Mouse (Mus musculus): Measurements from ENCODE around the gene Tm9sf4. TPM values are rescaled to one million over a fixed set of nuclear protein-coding genes. Genes with fewer than 3 reads are reported as not detected.

The Tm9sf4 gene
- polyA plus RNA-seq, 1 experiment from 2014 or later, result 86.8 TPM

- Histone ChIP-seq H3K4me1 (replicated peaks; ENCODE audit: control insufficient read depth, insufficient read depth, low read length) (no peaks in the 10 kb centered on the region), H3K36me3 (ENCODE audit: control insufficient read depth, insufficient read depth, low read length) (peaks cover 99% of the 10 kb centered on the region), H3K4me3 (ENCODE audit: low read depth, low read length) (no peak overlapping the region), H3K9ac (ENCODE audit: low read length) (no peak overlapping the region), H3K27ac (ENCODE audit: low read depth) (no peak overlapping the region), H3K27me3 (replicated peaks; ENCODE audit: control insufficient read depth, insufficient read depth, low read length) (no peaks in the 10 kb centered on the region), H3K9me3 (ENCODE audit: control insufficient read depth, low read length) (no peaks in the 10 kb centered on the region), H3K4me2 (ENCODE audit: low read length) (no peak overlapping the region)
- WGBS, result 73% methylated on average over 2 of the region's 2 CpGs
- no peak for DNase-seq (ENCODE audit: low spot score)
- no peak for ATAC-seq (replicated peaks; ENCODE audit: low FRiP score, low TSS enrichment, low read depth)
Observed at GRCm38 (mm10) chr2:153187848-153188247, 26.7 kb downstream of the Tm9sf4 start.

- H3K9me3 ChIP-seq (ENCODE audit: control insufficient read depth, low read length), result no peaks in the 10 kb centered on the region
- H3K27ac ChIP-seq (ENCODE audit: low read depth), result no peak overlapping the region
- no peak overlapping the region for H3K9ac ChIP-seq (ENCODE audit: low read length)
- H3K36me3 ChIP-seq (ENCODE audit: control insufficient read depth, insufficient read depth, low read length), result peaks cover 96% of the 10 kb centered on the region
- H3K27me3 ChIP-seq (replicated peaks; ENCODE audit: control insufficient read depth, insufficient read depth, low read length), result no peaks in the 10 kb centered on the region
- no peak for ATAC-seq (replicated peaks; ENCODE audit: low FRiP score, low TSS enrichment, low read depth)
- H3K4me1 ChIP-seq (replicated peaks; ENCODE audit: control insufficient read depth, insufficient read depth, low read length), result no peaks in the 10 kb centered on the region
- 84% methylated on average over 2 of the region's 2 CpGs for WGBS
- no peak overlapping the region for H3K4me2 ChIP-seq (ENCODE audit: low read length)
- DNase-seq (ENCODE audit: low spot score), result no peak
- no peak overlapping the region for H3K4me3 ChIP-seq (ENCODE audit: low read depth, low read length)
Observed at GRCm38 (mm10) chr2:153191242-153191641, 30.1 kb downstream of the Tm9sf4 start.

GRCm38 (mm10) chr2:153194255-153194654, 33.2 kb downstream of the Tm9sf4 start:
- no peak overlapping the region for H3K4me3 ChIP-seq (ENCODE audit: low read depth, low read length)
- H3K9ac ChIP-seq (ENCODE audit: low read length), result no peak overlapping the region
- no peak overlapping the region for H3K4me2 ChIP-seq (ENCODE audit: low read length)
- no peaks in the 10 kb centered on the region for H3K27me3 ChIP-seq (replicated peaks; ENCODE audit: control insufficient read depth, insufficient read depth, low read length)
- WGBS, result 93% methylated on average over 3 of the region's 3 CpGs
- DNase-seq (ENCODE audit: low spot score) (no peak), ATAC-seq (replicated peaks; ENCODE audit: low FRiP score, low TSS enrichment, low read depth) (no peak)
- no peaks in the 10 kb centered on the region for H3K9me3 ChIP-seq (ENCODE audit: control insufficient read depth, low read length)
- no peaks in the 10 kb centered on the region for H3K4me1 ChIP-seq (replicated peaks; ENCODE audit: control insufficient read depth, insufficient read depth, low read length)
- peaks cover 90% of the 10 kb centered on the region for H3K36me3 ChIP-seq (ENCODE audit: control insufficient read depth, insufficient read depth, low read length)
- no peak overlapping the region for H3K27ac ChIP-seq (ENCODE audit: low read depth)

- H3K27me3 ChIP-seq (replicated peaks; ENCODE audit: control insufficient read depth, insufficient read depth, low read length), result no peaks in the 10 kb centered on the region
- no peaks in the 10 kb centered on the region for H3K4me1 ChIP-seq (replicated peaks; ENCODE audit: control insufficient read depth, insufficient read depth, low read length)
- 71% methylated on average over 5 of the region's 5 CpGs for WGBS
- no peak overlapping the region for H3K4me3 ChIP-seq (ENCODE audit: low read depth, low read length)
- no peak overlapping the region for H3K27ac ChIP-seq (ENCODE audit: low read depth)
- no peaks in the 10 kb centered on the region for H3K9me3 ChIP-seq (ENCODE audit: control insufficient read depth, low read length)
- DNase-seq (ENCODE audit: low spot score) (no peak), ATAC-seq (replicated peaks; ENCODE audit: low FRiP score, low TSS enrichment, low read depth) (no peak)
- H3K9ac ChIP-seq (ENCODE audit: low read length), result no peak overlapping the region
- H3K4me2 ChIP-seq (ENCODE audit: low read length), result no peak overlapping the region
- peaks cover 80% of the 10 kb centered on the region for H3K36me3 ChIP-seq (ENCODE audit: control insufficient read depth, insufficient read depth, low read length)
Observed at GRCm38 (mm10) chr2:153198485-153198884, 37.4 kb downstream of the Tm9sf4 start.

GRCm38 (mm10) chr2:153199114-153199513, 38.0 kb downstream of the Tm9sf4 start:
- H3K9me3 ChIP-seq (ENCODE audit: control insufficient read depth, low read length), result no peaks in the 10 kb centered on the region
- H3K9ac ChIP-seq (ENCODE audit: low read length), result no peak overlapping the region
- H3K27ac ChIP-seq (ENCODE audit: low read depth), result no peak overlapping the region
- DNase-seq (ENCODE audit: low spot score) (no peak), ATAC-seq (replicated peaks; ENCODE audit: low FRiP score, low TSS enrichment, low read depth) (no peak)
- no peak overlapping the region for H3K4me2 ChIP-seq (ENCODE audit: low read length)
- no peaks in the 10 kb centered on the region for H3K4me1 ChIP-seq (replicated peaks; ENCODE audit: control insufficient read depth, insufficient read depth, low read length)
- H3K36me3 ChIP-seq (ENCODE audit: control insufficient read depth, insufficient read depth, low read length), result peaks cover 81% of the 10 kb centered on the region
- WGBS, result 84% methylated on average over 2 of the region's 2 CpGs
- H3K4me3 ChIP-seq (ENCODE audit: low read depth, low read length), result no peak overlapping the region
- no peaks in the 10 kb centered on the region for H3K27me3 ChIP-seq (replicated peaks; ENCODE audit: control insufficient read depth, insufficient read depth, low read length)

- no peaks in the 10 kb centered on the region for H3K4me1 ChIP-seq (replicated peaks; ENCODE audit: control insufficient read depth, insufficient read depth, low read length)
- ATAC-seq (replicated peaks; ENCODE audit: low FRiP score, low TSS enrichment, low read depth) (no peak), DNase-seq (ENCODE audit: low spot score) (no peak)
- H3K27me3 ChIP-seq (replicated peaks; ENCODE audit: control insufficient read depth, insufficient read depth, low read length), result no peaks in the 10 kb centered on the region
- WGBS, result 64% methylated on average over 1 of the region's 1 CpGs
- no peak overlapping the region for H3K4me2 ChIP-seq (ENCODE audit: low read length)
- no peak overlapping the region for H3K27ac ChIP-seq (ENCODE audit: low read depth)
- H3K9me3 ChIP-seq (ENCODE audit: control insufficient read depth, low read length), result no peaks in the 10 kb centered on the region
- H3K9ac ChIP-seq (ENCODE audit: low read length), result no peak overlapping the region
- no peak overlapping the region for H3K4me3 ChIP-seq (ENCODE audit: low read depth, low read length)
- peaks cover 85% of the 10 kb centered on the region for H3K36me3 ChIP-seq (ENCODE audit: control insufficient read depth, insufficient read depth, low read length)
Observed at GRCm38 (mm10) chr2:153202766-153203165, 41.7 kb downstream of the Tm9sf4 start.

- DNase-seq (ENCODE audit: low spot score) (no peak), ATAC-seq (replicated peaks; ENCODE audit: low FRiP score, low TSS enrichment, low read depth) (no peak)
- WGBS, result 91% methylated on average over 2 of the region's 2 CpGs
- H3K9ac ChIP-seq (ENCODE audit: low read length), result no peak overlapping the region
- H3K27me3 ChIP-seq (replicated peaks; ENCODE audit: control insufficient read depth, insufficient read depth, low read length), result no peaks in the 10 kb centered on the region
- H3K9me3 ChIP-seq (ENCODE audit: control insufficient read depth, low read length), result no peaks in the 10 kb centered on the region
- H3K4me1 ChIP-seq (replicated peaks; ENCODE audit: control insufficient read depth, insufficient read depth, low read length), result no peaks in the 10 kb centered on the region
- H3K4me3 ChIP-seq (ENCODE audit: low read depth, low read length), result no peak overlapping the region
- peaks cover 63% of the 10 kb centered on the region for H3K36me3 ChIP-seq (ENCODE audit: control insufficient read depth, insufficient read depth, low read length)
- H3K27ac ChIP-seq (ENCODE audit: low read depth), result no peak overlapping the region
- no peak overlapping the region for H3K4me2 ChIP-seq (ENCODE audit: low read length)
Observed at GRCm38 (mm10) chr2:153208149-153208548, 47.0 kb downstream of the Tm9sf4 start.

GRCm38 (mm10) chr2:153209286-153209685, 48.2 kb downstream of the Tm9sf4 start:
- no peak overlapping the region for H3K9ac ChIP-seq (ENCODE audit: low read length)
- H3K27ac ChIP-seq (ENCODE audit: low read depth), result no peak overlapping the region
- peaks cover 52% of the 10 kb centered on the region for H3K36me3 ChIP-seq (ENCODE audit: control insufficient read depth, insufficient read depth, low read length)
- H3K4me3 ChIP-seq (ENCODE audit: low read depth, low read length), result no peak overlapping the region
- H3K9me3 ChIP-seq (ENCODE audit: control insufficient read depth, low read length), result no peaks in the 10 kb centered on the region
- no peaks in the 10 kb centered on the region for H3K27me3 ChIP-seq (replicated peaks; ENCODE audit: control insufficient read depth, insufficient read depth, low read length)
- no peak for DNase-seq (ENCODE audit: low spot score)
- no peak for ATAC-seq (replicated peaks; ENCODE audit: low FRiP score, low TSS enrichment, low read depth)
- H3K4me1 ChIP-seq (replicated peaks; ENCODE audit: control insufficient read depth, insufficient read depth, low read length), result no peaks in the 10 kb centered on the region
- H3K4me2 ChIP-seq (ENCODE audit: low read length), result no peak overlapping the region
- 85% methylated on average over 5 of the region's 5 CpGs for WGBS

GRCm38 (mm10) chr2:153211451-153211850, 50.3 kb downstream of the Tm9sf4 start:
- Histone ChIP-seq H3K27me3 (replicated peaks; ENCODE audit: control insufficient read depth, insufficient read depth, low read length) (no peaks in the 10 kb centered on the region), H3K9ac (ENCODE audit: low read length) (no peak overlapping the region), H3K4me2 (ENCODE audit: low read length) (no peak overlapping the region), H3K27ac (ENCODE audit: low read depth) (no peak overlapping the region), H3K4me1 (replicated peaks; ENCODE audit: control insufficient read depth, insufficient read depth, low read length) (no peaks in the 10 kb centered on the region), H3K9me3 (ENCODE audit: control insufficient read depth, low read length) (no peaks in the 10 kb centered on the region), H3K4me3 (ENCODE audit: low read depth, low read length) (no peak overlapping the region), H3K36me3 (ENCODE audit: control insufficient read depth, insufficient read depth, low read length) (peaks cover 31% of the 10 kb centered on the region)
- ATAC-seq (replicated peaks; ENCODE audit: low FRiP score, low TSS enrichment, low read depth), result no peak
- WGBS, result 93% methylated on average over 5 of the region's 5 CpGs
- DNase-seq (ENCODE audit: low spot score), result no peak
